Mouse (Mus musculus): Measurements from ENCODE around the gene Gfra1.

The Gfra1 gene

DNA sequence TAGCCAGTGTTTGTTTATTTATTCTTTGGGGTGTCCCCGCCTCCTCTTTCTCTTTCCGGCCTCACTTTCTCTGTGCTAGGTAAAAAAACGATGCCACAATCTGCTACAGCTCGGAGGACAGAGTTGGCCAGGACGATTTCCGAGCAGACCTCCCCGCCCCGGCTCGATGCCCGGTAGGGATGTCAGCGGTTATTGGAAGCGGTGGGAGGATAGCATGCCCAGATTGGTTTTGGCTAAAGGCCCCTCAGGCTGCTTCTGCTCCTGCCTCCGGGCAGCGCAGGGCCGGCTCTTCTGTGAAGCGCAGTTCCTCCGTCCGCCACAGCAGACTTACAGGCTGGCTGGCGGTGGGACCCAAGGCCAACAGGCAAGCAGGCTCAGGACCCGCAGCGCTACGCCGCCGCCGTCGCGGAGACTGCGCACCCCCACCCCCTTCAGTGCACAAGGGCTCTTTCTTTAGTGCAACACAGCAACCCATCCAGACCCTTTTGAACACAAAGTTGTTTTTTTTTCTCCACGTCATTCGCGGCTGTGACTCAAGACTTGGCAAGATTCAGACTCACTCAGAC is at the start of gene Gfra1:
TSS of gene Gfra1 (minus strand) at position 414 of the 566 bp plus-strand sequence.
- peak; percentile 85 for DNase-seq (ENCODE audit: low spot score)

DNA sequence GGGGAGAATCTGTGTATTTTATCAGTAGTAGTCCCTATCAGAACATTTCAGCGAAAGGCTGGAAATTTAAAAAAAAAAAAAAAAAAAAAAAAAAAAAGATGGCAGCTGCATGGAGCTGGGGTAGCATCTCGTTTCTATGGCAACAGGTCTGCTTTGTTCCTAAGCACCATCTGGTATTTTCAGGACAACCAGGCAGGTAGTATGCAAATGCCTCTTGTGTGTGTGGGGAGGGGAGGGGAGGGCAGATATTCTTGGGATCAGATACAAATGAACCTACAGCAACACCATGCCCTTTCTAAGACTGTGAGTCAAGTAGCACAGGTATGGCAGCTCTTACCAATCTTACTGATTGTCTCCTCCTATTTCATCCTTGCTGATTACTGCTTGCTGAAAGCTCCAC is 44.3 kb upstream of the Gfra1 start:
- DNase-seq (ENCODE audit: low spot score), result peak; percentile 51

- no peak for DNase-seq (ENCODE audit: low spot score)
These were observed 43.8 kb upstream of the Gfra1 start for GRCm38 (mm10) chr19:58499420-58499966.

DNA sequence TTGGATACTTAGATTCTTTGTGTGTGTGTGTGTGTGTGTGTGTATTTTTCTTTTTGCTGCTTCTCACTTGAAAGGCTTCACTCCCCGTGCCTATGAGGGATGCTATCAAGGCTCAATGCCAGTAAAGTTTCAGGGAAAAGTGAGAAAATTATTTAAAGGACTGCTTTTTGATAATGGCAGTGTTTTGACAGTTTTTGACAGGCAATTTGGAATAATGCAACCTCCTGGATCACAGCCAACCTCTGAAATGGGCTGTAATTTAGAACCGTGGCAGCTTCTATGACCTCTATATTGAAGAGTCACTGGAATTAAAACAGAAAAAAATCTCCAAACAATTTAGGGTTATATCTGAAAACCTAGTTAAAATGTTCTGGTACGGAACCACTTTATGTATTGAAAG is 41.4 kb upstream of the Gfra1 start:
- no peak for DNase-seq (ENCODE audit: low spot score)

- DNase-seq (ENCODE audit: low spot score), result no peak
These were observed 31.0 kb upstream of the Gfra1 start for GRCm38 (mm10) chr19:58486686-58487085.

DNA sequence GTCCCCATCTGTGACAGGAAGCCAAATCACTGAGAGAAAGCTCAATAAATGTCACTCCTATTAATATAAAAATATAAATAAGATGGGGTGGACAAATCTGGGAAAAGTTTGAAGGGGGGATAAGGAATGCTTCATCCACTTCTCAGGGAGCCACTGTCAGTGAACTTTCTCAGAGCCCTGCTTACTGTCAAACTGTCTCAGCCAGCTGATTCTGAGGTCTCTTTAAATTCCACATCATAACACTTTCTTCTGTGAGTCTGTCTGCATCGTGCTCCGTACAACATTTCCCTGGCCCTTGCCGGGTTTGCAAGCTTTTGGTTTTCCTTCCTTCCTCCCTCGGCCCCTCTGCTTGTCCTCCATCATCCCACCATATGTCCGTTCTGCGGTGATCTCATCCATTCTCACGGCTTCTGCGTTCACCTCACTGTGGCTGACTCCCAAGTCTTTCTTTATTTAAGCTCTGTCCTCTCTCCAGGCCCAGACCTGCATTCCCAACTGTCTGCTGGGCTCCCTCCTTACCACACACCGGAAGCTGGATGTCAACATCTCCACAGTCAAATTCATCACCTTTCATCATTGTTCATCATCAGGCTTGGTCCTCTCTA is 26.8 kb upstream of the Gfra1 start:
- no peak for DNase-seq (ENCODE audit: low spot score)

DNA sequence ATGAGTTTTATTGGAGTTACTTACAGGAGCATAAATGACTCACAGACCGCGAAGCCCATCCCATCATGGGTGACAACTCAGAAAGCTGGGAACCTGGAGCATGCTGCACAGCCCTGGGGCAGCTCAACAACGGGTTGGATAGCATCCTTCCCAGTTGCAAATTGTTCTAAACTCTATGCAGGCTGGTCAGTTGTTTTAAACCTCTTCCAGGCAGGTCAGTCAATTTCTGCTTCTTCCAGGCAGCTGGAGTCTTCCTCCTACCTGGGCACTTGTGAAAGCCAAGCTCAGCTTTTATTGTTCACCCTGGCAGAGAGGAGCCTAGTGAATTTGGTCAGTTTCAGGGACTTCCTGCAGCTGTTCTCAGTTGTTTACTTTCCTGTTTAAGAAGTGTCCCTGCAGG is 18.5 kb upstream of the Gfra1 start:
- DNase-seq (ENCODE audit: low spot score), result no peak

GRCm38 (mm10) chr19:58469421-58469820 is 13.7 kb upstream of the Gfra1 start:
- peak; percentile 96 for DNase-seq (ENCODE audit: low spot score)

DNA sequence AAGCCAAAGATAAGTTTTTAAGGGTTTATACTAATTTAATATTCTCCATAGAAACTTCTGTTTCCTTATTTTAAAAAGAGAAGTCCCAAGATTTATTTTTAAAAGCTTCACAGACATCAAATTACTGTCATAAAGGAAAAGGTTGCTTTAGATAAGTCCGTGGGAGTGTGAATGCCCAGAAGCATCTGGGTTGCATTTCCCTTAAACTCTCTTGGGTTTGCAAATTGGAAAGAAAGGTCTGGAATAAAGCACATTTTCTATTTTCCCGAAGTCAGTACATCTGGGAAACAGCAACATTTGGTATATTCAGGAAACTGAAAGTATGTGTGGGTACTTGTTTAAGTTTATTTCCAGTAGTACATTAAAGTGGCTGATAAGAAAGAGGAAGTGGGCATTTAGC is 12.6 kb upstream of the Gfra1 start:
- no peak for DNase-seq (ENCODE audit: low spot score)

GRCm38 (mm10) chr19:58463755-58464154 is 8.0 kb upstream of the Gfra1 start:
- peak; percentile 31 for DNase-seq (ENCODE audit: low spot score)

- DNase-seq (ENCODE audit: low spot score), result peak; percentile 79
These were observed 4.8 kb upstream of the Gfra1 start for GRCm38 (mm10) chr19:58460361-58461022.

DNA sequence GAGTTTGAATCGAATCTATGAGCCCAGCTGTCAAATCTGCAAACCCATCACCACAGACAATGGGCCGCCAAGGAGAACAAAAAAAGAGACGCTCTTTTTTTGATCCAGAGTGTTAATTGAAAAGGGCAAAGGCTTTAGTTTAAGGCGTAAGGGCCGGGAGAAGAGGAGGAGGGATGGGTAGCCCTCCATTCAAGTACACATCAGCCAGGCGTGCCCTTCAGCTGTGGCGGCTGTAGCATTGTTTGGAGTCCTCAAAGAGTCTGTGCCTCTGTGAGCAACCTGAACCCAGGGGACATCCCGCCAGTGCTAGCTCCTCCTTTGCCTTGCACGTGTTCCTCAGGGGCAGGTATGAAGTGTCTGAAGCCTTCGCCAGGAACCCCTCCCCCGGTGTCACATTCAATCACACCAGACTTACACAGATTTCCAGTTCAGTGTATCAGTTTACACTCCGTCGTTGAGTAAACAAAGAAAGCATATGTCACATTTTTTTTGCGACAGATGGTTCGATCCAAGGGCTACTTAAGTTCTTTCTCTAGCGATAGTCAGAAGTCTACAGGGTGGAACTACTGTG is 867 bp upstream of the Gfra1 start:
- DNase-seq (ENCODE audit: low spot score), result peak; percentile 71

GRCm38 (mm10) chr19:58455061-58455495 is 631 bp downstream of the Gfra1 start:
- DNase-seq (ENCODE audit: low spot score), result peak; percentile 67

GRCm38 (mm10) chr19:58454261-58455060 is 1.2 kb downstream of the Gfra1 start:
- DNase-seq (ENCODE audit: low spot score), result peak; percentile 67

DNA sequence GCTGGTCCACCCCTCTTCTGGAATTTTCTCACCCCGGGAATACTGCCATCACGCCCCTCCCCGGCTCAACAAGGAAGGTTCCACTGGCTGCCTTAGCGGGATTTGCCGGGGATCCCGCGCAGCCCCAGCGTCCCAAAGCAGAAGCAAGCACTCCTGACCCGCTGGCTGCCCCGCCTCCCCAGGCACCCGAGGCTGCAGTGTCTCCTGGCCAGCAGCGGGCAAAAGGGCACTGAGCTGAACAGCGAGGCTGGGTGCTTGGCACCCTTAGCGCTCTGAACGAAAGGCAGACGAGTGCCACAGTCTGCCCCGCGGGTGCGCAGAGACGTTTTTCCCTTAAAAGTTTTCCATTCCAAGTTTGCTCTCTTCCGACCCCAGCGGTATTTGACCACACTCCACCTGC is 2.1 kb downstream of the Gfra1 start:
- peak; percentile 36 for DNase-seq (ENCODE audit: low spot score)

- DNase-seq (ENCODE audit: low spot score), result peak; percentile 56
These were observed 2.7 kb downstream of the Gfra1 start for GRCm38 (mm10) chr19:58452941-58453551.

DNA sequence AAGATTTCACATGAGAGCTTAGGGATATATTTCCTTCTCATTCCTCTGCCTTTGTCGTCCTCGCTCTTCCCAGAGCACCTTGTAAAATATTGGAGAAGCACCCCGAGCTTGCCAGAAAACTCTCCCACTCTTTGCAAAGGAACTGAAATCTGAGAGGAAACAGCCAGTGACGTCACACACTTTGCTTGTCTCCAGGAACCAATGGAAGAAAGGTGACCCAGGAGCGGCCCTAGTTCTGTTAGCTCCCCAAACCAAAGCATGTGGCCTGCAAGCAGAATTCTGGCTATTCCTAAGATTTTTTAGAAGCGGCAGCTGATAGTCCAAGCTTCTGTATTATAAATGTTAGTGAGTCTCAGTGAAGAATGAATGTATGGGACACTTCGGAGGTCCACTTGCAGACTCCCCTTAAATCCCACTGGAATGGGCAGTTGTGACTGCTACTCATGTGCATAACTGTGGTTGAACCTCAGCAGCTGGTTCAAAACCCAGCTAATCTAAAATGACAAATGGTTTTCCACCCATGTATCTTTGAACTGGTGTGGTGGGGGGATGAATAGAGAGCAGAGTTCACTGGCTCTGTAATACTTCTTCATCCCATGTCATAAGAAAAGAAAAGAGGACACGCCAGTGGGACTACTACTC is 3.4 kb downstream of the Gfra1 start:
- DNase-seq (ENCODE audit: low spot score), result no peak

DNA sequence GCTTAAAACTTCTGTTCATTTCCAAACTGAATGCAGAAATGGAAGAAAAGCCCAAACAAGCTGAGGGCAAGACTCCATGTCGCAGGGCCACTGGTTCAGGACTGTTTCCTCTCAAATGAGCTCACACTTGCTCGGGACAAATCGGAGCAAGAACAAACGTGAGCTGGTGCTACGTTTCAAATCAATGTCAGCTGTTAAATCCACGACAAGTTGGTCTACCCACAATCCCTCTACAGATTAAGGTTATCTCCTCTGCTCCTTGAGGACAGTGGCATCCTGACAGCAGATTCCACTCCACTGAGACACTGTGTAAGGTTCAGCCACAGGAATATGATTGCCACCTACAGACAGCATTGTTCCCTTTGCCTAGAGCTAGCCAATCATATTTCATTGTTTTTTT is 4.4 kb downstream of the Gfra1 start:
- DNase-seq (ENCODE audit: low spot score), result peak; percentile 24

GRCm38 (mm10) chr19:58450716-58451115 is 5.0 kb downstream of the Gfra1 start:
- DNase-seq (ENCODE audit: low spot score), result no peak

GRCm38 (mm10) chr19:58442785-58443732 is 12.7 kb downstream of the Gfra1 start:
- DNase-seq (ENCODE audit: low spot score), result no peak

Data from retina, embryonic 14.5 days (tissue).